Mouse (Mus musculus) heart, adult 2 months (tissue): ENCODE measurements at regions not wholly inside any gene's neighbourhood (a gene's known extent, or its start where the extent isn't known, plus 50 kb on each side); places are given as distances from the start of the nearest gene placed in this dataset.

Experiments
- DNase-seq, 2 experiments: peaks; one replicate each; pipeline ENCODE4 v3.0.0; 2021
- H3K27ac ChIP-seq: fragments of 200-600 bp; 2 replicates; pipeline ENCODE4 v1.8.1; 2022
- H3K27me3 ChIP-seq: fragments of 200-500 bp; 2 replicates; pipeline ENCODE4 v1.6.1; 2012; ENCODE audit warnings: mild to moderate bottlenecking, low read length, inconsistent platforms, mixed read lengths; ENCODE audit not compliant: control insufficient read depth, insufficient read depth
- H3K36me3 ChIP-seq: fragments of 200-500 bp; 2 replicates; pipeline ENCODE4 v1.6.1; 2012; ENCODE audit warnings: low read length, inconsistent platforms; ENCODE audit not compliant: control insufficient read depth, insufficient read depth
- H3K4me1 ChIP-seq: fragments of 200-500 bp; 2 replicates; pipeline ENCODE4 v1.6.1; 2011; ENCODE audit warnings: low read length; ENCODE audit not compliant: control insufficient read depth, insufficient read depth
- H3K4me3 ChIP-seq: fragments of 200-600 bp; 2 replicates; pipeline ENCODE4 v1.8.1; 2022
- H3K79me2 ChIP-seq: fragments of 200-500 bp; replicated peaks from 2 replicates; pipeline ENCODE4 v1.6.1; 2012; ENCODE audit warnings: mild to moderate bottlenecking, inconsistent platforms, low read length, moderate library complexity, mixed read lengths; ENCODE audit not compliant: control insufficient read depth, insufficient read depth
- H3K9ac ChIP-seq: fragments of 200-500 bp; 2 replicates; pipeline ENCODE4 v1.6.1; 2012; ENCODE audit warnings: low read depth, mild to moderate bottlenecking, control low read depth, inconsistent platforms, low read length, mixed read lengths
- CTCF ChIP-seq: fragments of 200-600 bp; IDR thresholded peaks from 2 replicates; pipeline ENCODE4 v1.8.1; 2022; ENCODE audit warnings: antibody characterized with exemption, mild to moderate bottlenecking, moderate library complexity
- EP300 ChIP-seq: fragments of 200-500 bp; IDR thresholded peaks from 2 replicates; pipeline ENCODE4 v1.6.1; 2011; ENCODE audit warnings: low read depth, low read length, control low read depth; ENCODE audit not compliant: insufficient read depth
- POLR2A ChIP-seq: fragments of 200-500 bp; IDR thresholded peaks from 2 replicates; pipeline ENCODE4 v1.6.1; 2011; ENCODE audit warnings: mild to moderate bottlenecking, low read depth, low read length, control low read depth; ENCODE audit not compliant: insufficient read depth
- WGBS: fragments of 180-500 bp; shearing (Covaris S2); methylation state at CpG from one replicate; pipeline ENCODE4 v1.1.7; 2018; 5-methylcytosine and 5-hydroxymethylcytosine counted together
- intact Hi-C: fragments of 180-260 bp; cut with DNase I; formaldehyde crosslinking; loops from one replicate; pipeline ENCODE4 v1.15.1; 2025

DNA sequence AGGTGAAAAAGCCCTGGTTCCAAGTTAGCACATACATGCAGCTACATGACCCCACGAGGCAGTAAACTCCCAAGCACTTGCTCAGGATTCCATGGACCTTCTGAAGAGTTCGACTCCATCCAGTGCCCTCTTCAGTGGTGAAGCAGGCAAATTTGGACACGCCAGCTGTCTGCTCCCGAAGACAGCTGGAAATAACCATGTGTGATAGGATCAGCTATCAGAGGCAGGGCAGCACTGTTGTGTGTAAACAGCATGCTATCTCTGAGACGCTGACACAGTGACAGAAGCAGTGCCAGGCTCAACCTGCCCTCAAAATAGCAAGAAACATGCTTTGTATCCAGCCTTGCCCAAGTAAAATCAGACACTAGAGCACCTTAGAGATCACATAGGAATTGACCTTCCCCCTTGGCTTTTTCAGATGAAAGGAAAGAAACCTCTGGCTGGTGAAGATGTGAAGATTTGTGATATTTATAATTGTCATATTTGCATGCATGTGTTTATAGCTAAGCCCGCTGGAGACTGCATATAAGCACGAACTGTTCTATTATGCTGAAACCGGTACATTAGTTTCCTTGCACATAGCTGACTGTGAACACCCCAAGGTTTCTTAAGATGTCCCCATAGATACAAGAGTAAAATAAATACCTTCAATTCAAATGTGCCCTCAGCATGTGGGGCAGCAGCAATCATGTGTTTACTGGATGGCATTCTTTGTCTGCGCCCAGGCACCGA lies 146.4 kb upstream of the Nrip1 start:
- H3K4me1 ChIP-seq = peaks cover 2% of the 10 kb centered on the region; the same call in 1 of the 2 replicates
- DNase-seq = no peak
- TF ChIP-seq CTCF = no peak
- no peak for TF ChIP-seq POLR2A
- TF ChIP-seq EP300 = no peak
- H3K27me3 ChIP-seq = no peaks in the 10 kb centered on the region
- intact Hi-C loops = loop anchor here (10.0 kb wide), 1 partner anchor 225 kb away; no protein-coding TSS in a partner anchor
- H3K36me3 ChIP-seq = no peaks in the 10 kb centered on the region
- H3K9ac ChIP-seq = no peak overlapping the region
- WGBS = 69% methylated on average over 10 of the region's 10 CpGs
- H3K79me2 ChIP-seq = no peaks in the 10 kb centered on the region
- no peak overlapping the region for H3K4me3 ChIP-seq
- no peak overlapping the region for H3K27ac ChIP-seq

DNA sequence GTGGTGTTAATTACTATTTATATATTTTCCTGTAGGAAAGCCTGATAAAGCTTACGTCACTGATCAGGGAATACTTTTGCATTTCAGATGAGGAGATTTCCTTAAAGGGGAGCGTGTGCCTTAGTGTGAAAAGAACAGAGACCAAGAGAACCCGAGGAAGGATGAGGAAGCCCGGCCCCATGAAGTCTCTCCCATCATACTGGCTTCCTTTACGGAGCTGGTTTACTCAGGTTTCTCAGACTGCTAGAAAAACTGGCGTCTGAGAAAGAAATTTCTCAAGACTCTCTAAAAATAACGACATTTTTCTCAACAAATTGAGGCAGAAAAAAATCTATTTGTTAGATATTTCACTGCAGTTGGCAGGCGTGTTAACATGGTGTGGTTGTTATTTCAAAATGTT lies 137.2 kb upstream of the Nrip1 start:
- H3K27ac ChIP-seq = no peak overlapping the region; the same call in 1 of the 2 replicates
- no peaks in the 10 kb centered on the region for H3K27me3 ChIP-seq
- 43% methylated on average over 8 of the region's 8 CpGs for WGBS
- no peaks in the 10 kb centered on the region for H3K4me1 ChIP-seq
- DNase-seq = no peak
- TF ChIP-seq POLR2A (no peak), EP300 (no peak), CTCF (no peak)
- no peak overlapping the region for H3K9ac ChIP-seq
- H3K79me2 ChIP-seq = no peaks in the 10 kb centered on the region
- H3K4me3 ChIP-seq = no peak overlapping the region
- H3K36me3 ChIP-seq = no peaks in the 10 kb centered on the region
- intact Hi-C loops = no loop called here

DNA sequence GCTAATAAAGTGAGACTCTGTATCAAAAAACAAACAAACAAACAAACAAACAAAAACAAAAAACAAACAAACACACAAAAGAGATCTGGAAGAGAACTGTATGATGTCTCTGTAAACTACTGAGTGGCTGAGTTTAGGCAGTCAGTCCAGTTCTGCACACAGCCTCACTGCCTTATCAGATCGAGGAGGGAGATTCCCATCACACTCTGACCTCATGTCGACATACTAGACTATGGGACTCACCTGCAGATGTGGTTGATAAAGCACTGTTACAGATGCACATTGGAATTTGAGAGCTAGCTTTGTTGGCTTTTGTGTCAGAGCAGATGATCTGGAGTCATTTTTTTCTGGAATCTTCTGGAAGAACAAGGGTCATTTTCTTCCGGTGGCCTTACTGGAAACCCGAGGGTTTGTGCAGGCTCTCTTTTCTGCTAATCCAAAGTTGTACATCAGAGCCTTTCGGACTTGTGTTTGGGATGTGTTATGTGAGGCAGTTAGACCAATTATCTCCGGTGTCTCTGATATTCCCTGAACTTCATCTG lies 135.6 kb upstream of the Nrip1 start:
- H3K36me3 ChIP-seq = no peaks in the 10 kb centered on the region
- H3K27me3 ChIP-seq = no peaks in the 10 kb centered on the region
- WGBS = 83% methylated on average over 6 of the region's 6 CpGs
- no peaks in the 10 kb centered on the region for H3K4me1 ChIP-seq
- TF ChIP-seq CTCF (no peak), POLR2A (no peak), EP300 (no peak)
- no peak overlapping the region for H3K27ac ChIP-seq
- H3K9ac ChIP-seq = no peak overlapping the region
- no peak overlapping the region for H3K4me3 ChIP-seq
- intact Hi-C loops = no loop called here
- H3K79me2 ChIP-seq = no peaks in the 10 kb centered on the region
- DNase-seq = no peak

DNA sequence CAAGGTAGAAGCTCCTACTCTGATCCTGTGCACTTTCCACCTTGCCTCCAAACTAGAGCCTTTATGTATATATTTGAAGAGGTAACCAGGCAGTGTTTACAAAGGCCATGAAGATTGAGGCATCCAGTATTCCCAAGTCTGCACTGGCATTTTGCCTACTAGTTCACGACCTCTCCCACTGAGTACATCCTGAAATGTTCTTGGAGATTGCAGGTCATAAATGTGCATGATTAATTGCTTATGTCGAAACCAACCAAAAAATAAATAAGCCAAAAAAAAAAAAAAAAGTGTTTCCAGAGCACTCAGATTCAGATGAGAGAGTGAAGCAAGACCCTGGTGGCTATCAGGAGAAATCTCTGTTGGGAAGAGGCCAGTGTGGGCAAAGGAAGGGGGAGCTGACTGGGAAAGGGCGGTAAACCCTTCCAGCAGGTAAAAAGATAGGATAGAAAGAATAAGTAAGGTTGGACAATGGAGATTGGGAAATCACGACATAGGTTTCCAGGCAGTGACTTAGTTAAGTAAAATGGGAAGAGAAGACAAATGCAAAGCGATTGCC lies 133.6 kb upstream of the Nrip1 start:
- Histone ChIP-seq H3K27ac (no peak overlapping the region), H3K9ac (no peak overlapping the region), H3K36me3 (no peaks in the 10 kb centered on the region), H3K27me3 (no peaks in the 10 kb centered on the region), H3K4me1 (no peaks in the 10 kb centered on the region), H3K79me2 (no peaks in the 10 kb centered on the region), H3K4me3 (no peak overlapping the region)
- no peak for DNase-seq
- TF ChIP-seq EP300 = no peak
- no peak for TF ChIP-seq POLR2A
- TF ChIP-seq CTCF = no peak
- intact Hi-C loops = no loop called here
- WGBS = 65% methylated on average over 5 of the region's 5 CpGs

DNA sequence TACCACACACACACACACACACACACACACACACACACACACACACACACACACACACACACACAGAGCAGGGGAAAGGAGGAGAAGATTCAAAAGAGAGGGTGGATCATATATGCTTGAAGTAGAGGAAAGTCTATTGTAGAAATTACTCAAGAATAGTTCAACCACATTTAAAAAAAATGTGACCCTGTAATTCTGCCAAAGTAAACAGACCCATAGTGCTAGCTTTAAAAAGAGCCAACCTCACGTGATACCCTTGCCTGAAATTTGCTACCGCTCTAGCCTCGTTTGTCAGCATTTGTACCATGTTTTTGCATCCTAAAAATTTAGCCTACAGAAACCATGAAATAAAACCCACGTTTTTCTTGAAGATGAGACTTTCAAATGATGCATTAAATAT lies 132.6 kb upstream of the Nrip1 start:
- H3K27me3 ChIP-seq = no peaks in the 10 kb centered on the region
- 46% methylated on average over 4 of the region's 4 CpGs for WGBS
- H3K27ac ChIP-seq = no peak overlapping the region
- no peak overlapping the region for H3K4me3 ChIP-seq
- TF ChIP-seq EP300 (no peak), CTCF (no peak), POLR2A (no peak)
- intact Hi-C loops = no loop called here
- H3K79me2 ChIP-seq = no peaks in the 10 kb centered on the region
- no peak overlapping the region for H3K9ac ChIP-seq
- no peak for DNase-seq
- H3K36me3 ChIP-seq = no peaks in the 10 kb centered on the region
- no peaks in the 10 kb centered on the region for H3K4me1 ChIP-seq

DNA sequence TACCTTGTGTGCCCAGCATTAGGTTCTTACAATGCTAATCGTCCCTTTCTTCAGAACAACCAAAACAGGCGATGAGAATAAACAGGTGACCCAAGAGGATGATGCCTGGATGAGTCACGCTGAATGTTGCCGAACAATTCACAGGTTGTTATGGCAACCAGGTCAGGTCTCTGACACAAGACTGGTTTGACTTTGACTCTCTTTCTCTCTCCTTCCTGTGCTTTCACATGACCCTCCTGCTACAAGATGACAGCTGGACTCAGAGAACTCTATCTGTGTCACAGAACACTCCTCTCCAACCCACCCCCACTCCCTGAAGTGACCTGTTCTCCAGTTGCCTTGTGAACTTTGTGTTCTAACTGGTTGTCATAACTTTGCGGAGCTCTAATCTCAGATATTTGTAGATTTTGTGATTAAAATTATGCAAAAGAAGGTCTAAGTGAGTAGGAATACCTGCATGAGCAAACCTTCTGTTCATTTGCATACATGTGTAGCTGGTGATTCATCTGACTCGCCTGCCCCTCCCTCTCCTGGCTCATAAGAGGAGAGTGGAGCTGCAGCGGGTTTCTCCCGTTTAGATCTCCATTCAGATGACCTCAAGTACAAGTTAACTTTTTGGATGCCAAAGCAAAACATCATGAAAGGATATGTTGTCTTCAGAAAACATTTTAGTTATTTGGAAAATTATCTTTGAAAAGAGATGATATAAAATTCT lies 126.2 kb upstream of the Nrip1 start:
- H3K79me2 ChIP-seq = no peaks in the 10 kb centered on the region
- TF ChIP-seq CTCF (no peak), EP300 (no peak), POLR2A (no peak)
- no peak overlapping the region for H3K9ac ChIP-seq
- intact Hi-C loops = no loop called here
- H3K4me3 ChIP-seq = no peak overlapping the region
- DNase-seq = no peak
- H3K4me1 ChIP-seq = no peaks in the 10 kb centered on the region
- no peaks in the 10 kb centered on the region for H3K27me3 ChIP-seq
- 58% methylated on average over 8 of the region's 8 CpGs for WGBS
- H3K36me3 ChIP-seq = no peaks in the 10 kb centered on the region
- H3K27ac ChIP-seq = no peak overlapping the region
